27 mouse cellular contexts compared by ENCODE assay signal in the genomic region with DNA sequence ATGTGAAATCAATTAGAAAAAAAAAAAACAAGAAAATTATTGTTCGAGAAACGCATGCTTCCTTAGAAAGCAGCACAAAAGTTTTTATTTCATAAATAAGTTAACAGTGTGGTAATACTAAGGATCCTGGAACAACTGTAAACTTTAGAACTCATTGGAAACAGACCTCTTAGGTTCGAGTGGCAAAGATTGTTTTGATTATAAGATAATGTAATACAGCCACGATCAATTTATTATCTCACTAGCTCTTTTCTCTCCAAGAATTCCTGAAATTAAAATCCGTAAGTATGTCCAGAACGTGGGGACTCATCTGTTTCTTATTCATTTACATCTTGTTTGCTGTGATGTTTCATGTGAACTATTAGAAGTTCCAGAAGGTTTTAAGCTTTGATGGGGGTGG.
"Had no signal": no experiment of that assay in that cellular context is flagged by ENCODE, and none has a peak within 500 bp of the region (broad histone marks: within the 10 kb centered on the region; RNA-seq: fewer than 3 reads in every experiment).

No protein-coding gene starts in this region.

- H3K4me2 ChIP-seq: heart, embryonic 11.5 days; heart, embryonic 13.5 days; heart, embryonic 15.5 days; hindbrain, embryonic 12.5 days; hindbrain, embryonic 14.5 days; intestine, embryonic 15.5 days; limb, embryonic 13.5 days; liver, embryonic 11.5 days; liver, embryonic 13.5 days; liver, embryonic 15.5 days had no signal

- H3K4me3 ChIP-seq: heart, adult 2 months; heart, embryonic 13.5 days; heart, embryonic 15.5 days; hindbrain, embryonic 10.5 days; hindbrain, embryonic 12.5 days; intestine, embryonic 15.5 days; layer of hippocampus, adult 2 months; left cerebral cortex, adult 2 months; limb, embryonic 13.5 days; liver, embryonic 13.5 days; liver, embryonic 15.5 days had no signal

- H3K36me3 ChIP-seq: heart, embryonic 13.5 days; heart, embryonic 15.5 days; hindbrain, embryonic 10.5 days; hindbrain, embryonic 12.5 days; intestine, embryonic 15.5 days; limb, embryonic 13.5 days; liver, embryonic 13.5 days; liver, embryonic 15.5 days had no signal

- DNase-seq: gastrocnemius, postnatal 14 days; gastrocnemius, postnatal 36 days; heart, adult 11 months; heart, adult 2 months; heart, postnatal 4 days; kidney, adult 18-20 months; kidney, adult 8-10 months; kidney, postnatal 10 days; kidney, postnatal 25 days; kidney, postnatal 4 days; liver; liver, embryonic 13.5 days had no signal

- H3K27ac ChIP-seq: heart, adult 2 months; heart, embryonic 13.5 days; heart, embryonic 15.5 days; hindbrain, embryonic 10.5 days; hindbrain, embryonic 12.5 days; hindbrain, embryonic 14.5 days; intestine, embryonic 15.5 days; layer of hippocampus, adult 2 months; left cerebral cortex, adult 2 months; limb, embryonic 13.5 days; liver, embryonic 13.5 days; liver, embryonic 15.5 days had no signal

- H3K4me1 ChIP-seq: hindbrain, embryonic 10.5 days; hindbrain, embryonic 12.5 days; intestine, embryonic 15.5 days; liver, embryonic 13.5 days; liver, embryonic 15.5 days had no signal

- H3K9me3 ChIP-seq: heart, embryonic 13.5 days; heart, embryonic 15.5 days; hindbrain, embryonic 10.5 days; hindbrain, embryonic 12.5 days; intestine, embryonic 15.5 days; limb, embryonic 13.5 days; liver, embryonic 13.5 days; liver, embryonic 15.5 days had no signal

- ATAC-seq: hindbrain, embryonic 16.5 days; inflammation-experienced regulatory T-cells, adult 6 months; intestine, embryonic 15.5 days; intestine, postnatal 0 days had no signal

- H3K27me3 ChIP-seq: heart, embryonic 13.5 days; heart, embryonic 15.5 days; hindbrain, embryonic 12.5 days; intestine, embryonic 15.5 days; limb, embryonic 13.5 days; liver, embryonic 13.5 days; liver, embryonic 15.5 days had no signal

- H3K9ac ChIP-seq: heart, embryonic 13.5 days; heart, embryonic 15.5 days; hindbrain, embryonic 12.5 days; hindbrain, embryonic 14.5 days; intestine, embryonic 15.5 days; limb, embryonic 13.5 days; liver, embryonic 13.5 days; liver, embryonic 15.5 days had no signal
